Mouse (Mus musculus) gastrocnemius, postnatal 36 days (tissue): ENCODE measurements around the gene Cbx7. TPM values are rescaled to one million over a fixed set of nuclear protein-coding genes. Genes with fewer than 3 reads are reported as not detected.

Experiments used
- DNase-seq, 2 experiments: peaks; one replicate each; pipeline ENCODE4 v3.0.0; 2022
- intact Hi-C: fragments of 180-260 bp; cut with DNase I; formaldehyde crosslinking; loops from one replicate; pipeline ENCODE4 v1.15.1; 2025
- long read RNA-seq, 2 experiments: library from polyadenylated mRNA; stranded (forward); transcript quantifications; one replicate each; pipeline ENCODE4 v2.0.0; 2021
- total RNA-seq, 2 experiments: library from RNA; stranded (reverse); gene quantifications; 2 replicates each; pipeline ENCODE4 v1.2.3; 2021

Gene Cbx7
- 10 to 100 TPM; 10.8 to 16.8 TPM for total RNA-seq
- long read RNA-seq, experiment 1, partial matches to known transcripts, result 8 of 10 reads
- long read RNA-seq, experiment 1, other reads (novel, unspliced or antisense), result 2 of 10 reads
- long read RNA-seq, experiment 2, transcript Cbx7-203 (7 exons, 2,899 nt), result major isoform, 5 of 30 reads
- long read RNA-seq, experiment 2, partial matches to known transcripts, result 19 of 30 reads
- long read RNA-seq, experiment 2, other reads (novel, unspliced or antisense), result 3 of 30 reads

DNA sequence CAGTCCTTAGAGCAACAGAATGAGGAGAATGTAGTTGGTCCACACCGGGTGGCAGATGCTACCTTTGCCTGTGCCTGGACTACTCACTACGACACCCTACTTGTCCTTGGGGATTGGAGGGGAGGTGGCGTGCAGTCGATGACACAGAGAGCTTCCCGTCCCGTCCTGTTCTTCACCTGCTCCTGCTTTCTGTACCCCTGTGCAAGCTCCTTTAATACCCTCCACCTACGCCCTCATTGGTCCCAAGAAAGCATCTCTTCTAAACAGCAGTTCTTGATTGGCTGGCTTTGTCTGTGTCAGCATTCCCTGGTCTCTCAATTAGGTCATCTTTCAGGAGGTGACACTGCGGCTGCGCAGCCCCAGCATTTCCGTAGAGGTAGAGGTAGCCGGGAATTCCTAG, at the start of gene Cbx7:
Gene Cbx7, minus strand, starts transcription at position 180 of the 400 bp plus-strand sequence.
- intact Hi-C loops, result no loop called here
- no peak for DNase-seq

DNA sequence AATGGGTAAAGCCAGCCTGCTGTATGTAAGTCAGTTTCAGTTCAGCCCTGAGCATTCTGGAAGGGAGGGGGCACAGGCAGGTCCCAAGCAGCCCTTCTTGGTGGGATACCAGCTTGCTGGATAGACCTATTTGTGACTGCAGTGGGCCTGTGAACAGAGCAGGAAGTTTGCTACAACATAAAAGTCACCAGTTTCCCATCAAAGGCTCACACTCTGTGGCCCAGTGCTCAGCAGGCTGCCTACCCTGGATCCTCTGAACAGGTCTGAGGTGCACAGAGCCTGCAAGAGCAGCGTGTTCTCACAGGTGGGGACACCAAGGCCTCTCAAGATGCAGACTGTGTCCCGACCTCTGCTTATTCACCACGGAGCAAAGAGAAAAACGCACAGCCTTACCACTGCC, 49.6 kb upstream of the Cbx7 start:
- intact Hi-C loops, result no loop called here

DNA sequence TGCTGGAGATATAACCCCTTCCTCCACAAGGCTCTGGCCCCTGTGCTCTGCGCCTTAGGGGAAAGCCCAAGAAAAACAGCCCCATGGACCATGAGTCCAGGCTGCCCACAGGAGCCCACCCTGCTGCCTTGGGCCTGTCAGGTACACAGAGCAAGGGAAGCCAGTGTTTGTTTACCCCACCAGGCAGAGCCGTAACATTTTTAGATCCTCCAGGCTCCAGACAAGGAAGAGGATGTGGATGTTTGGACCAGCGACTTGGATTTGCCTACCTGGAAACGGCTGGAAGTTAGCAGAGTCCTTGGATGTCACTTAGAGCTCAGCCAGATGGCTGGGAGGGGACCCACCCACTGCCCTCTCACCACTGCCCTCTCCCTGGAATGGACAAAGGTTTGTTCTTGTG, 48.7 kb upstream of the Cbx7 start:
- no peak for DNase-seq
- intact Hi-C loops, result no loop called here

More for the DNA sequence above, 49.6 kb upstream of the Cbx7 start:
- DNase-seq, result no peak

DNA sequence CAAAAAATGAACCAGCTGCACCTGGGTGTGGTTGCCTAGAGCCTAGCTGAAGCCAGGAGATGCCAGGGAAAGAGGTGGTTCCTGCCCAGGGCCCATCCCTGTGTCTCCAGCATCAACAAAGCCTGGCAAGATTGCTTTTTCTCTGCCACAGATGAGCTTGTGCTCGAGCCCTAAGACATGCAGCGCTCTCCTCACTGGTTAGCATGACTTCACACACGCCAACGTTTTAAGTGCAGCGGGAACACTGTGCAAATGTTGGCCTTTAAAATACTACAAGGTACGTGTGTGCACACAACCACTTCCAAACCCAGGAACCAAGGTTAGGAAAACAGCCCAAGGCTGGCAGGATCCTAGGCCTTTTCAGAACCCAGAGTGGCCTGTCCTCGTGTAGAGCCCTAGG, 48.3 kb upstream of the Cbx7 start:
- intact Hi-C loops, result no loop called here
- DNase-seq, result no peak

DNA sequence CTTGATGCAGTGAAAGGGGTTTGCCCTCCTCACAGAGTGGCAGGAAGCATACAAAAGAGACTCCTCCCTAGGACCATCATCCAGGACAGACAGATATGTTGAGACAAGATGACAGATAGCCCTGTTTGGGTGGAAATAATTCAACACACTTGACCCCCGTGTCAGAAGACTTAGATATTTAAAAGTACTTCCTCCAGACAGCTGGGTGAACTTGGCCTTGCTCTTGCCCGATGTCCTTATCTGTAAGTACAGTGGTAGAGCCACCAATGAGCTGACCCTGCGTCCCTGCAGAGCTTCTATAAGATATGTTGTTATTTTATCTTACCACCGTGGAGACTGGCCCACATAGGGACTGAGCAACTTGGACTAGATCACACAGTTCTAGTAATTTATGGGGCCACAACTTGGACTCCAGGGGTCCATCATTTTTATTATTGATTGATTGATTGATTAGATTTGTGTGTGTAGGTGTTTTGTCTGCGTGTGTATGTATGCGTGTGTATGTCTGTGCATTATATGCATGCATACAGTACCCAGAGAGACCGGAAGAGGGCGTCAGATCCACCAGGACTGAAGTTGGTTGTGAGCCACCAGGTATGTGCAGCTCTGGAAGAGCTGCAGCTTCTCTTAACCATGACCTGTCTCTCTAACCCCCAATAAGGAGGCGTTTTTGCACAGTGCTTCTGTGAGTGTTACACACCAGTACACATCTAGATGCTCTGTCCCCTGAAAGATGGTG, 45.8 kb upstream of the Cbx7 start:
- intact Hi-C loops, result no loop called here

DNA sequence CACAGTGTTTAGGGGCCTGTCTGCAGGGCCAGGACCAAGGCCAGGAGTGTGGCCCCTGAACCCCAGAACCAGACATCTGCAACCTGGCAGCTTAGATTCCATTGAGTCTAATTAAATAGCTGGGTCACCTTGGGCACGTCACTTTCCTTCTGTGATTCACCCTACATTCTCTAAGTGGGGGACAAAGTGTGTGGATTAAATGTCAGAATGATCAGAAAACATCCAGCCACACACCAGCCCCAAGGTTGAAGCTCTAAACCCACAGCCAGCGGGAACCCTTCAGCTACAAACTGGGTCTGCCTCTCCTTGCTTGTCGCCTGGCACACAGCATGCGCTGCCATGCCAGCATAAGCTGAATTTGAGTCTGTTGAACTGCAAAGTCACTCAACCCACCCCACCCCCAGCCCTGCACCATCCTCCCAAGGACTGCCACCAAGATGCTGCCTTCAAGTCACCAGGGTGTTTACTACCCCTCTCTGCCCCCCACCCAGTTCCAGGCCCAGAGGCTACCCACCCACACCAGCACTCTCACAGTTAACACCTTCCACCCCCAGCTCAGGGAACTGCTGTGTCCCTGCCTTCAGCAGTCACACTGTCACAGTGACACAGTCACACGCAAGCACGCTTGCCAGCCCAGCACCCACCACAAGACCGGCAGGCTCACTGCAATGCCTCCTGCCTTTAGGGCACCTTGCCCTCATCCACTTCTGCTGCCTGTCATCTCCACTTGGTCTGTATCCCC, 44.5 kb upstream of the Cbx7 start:
- intact Hi-C loops, result no loop called here
- no peak for DNase-seq

More for the DNA sequence above, 45.8 kb upstream of the Cbx7 start:
- DNase-seq, result no peak

DNA sequence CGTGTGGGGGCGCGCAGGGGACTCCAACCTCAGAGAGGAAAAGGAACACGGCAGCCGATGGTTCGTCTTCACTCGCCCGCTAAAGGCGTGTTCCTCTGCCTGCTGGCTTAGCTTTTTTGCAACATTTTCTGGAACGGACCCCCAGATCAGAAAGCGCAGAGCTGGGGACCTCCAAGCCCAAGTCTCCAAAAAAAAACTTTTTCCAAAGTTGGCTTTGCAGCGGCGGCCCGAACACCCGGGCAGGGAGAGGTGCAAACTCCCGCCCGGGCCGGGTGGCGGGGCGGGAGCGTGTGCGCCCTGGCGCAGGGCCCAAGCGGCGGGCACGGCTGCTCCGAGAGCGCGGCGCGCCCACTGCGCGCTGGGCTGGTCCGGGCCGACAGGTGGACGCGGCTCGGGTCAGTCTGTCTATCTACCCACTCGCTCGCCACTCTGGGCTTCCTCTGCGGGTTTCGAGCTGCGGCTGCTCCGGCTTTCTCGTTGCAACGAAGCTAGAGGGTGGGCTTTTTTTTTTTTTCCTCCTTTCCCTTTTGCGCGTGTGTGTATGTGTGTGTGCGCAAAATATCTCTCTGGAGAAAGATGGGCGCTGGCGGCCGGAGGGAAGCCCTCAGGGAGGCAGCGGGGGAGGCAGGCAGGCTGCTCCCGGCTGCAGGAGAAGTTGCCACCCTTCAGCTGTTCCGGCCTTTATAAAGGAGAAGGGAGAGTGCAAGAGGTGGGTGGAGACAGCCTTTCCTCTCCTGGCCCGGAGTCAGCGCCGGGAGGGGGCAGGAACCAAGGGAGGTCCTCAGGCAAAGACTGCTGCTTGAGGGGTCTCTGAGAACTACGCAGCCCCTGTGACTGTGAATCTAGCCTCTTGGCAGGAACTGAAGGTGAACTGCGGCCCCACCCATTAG, 43.6 kb upstream of the Cbx7 start, which contains the start of gene Pdgfb:
Gene Pdgfb, minus strand, starts transcription at position 657 of the 890 bp plus-strand sequence.
- intact Hi-C loops, result loop anchor here (5.0 kb wide), 2 partner anchors 38 to 53 kb away; no protein-coding TSS in a partner anchor
- peak; percentile 55 to 58 for DNase-seq

DNA sequence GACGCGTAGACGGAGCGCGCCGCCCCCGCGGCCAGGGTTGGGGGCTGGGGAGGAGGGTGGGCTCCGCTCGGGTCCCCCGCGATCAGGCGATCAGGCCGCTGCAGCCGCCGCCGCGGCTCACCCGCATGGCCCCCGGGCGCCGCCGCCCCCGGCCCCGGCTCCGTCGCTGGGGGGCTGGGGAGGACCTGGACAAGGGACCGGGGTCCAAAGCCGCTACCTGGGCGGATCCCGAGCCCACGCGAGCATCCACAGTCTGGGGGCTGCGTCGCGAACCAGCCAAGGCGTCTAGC, 43.1 kb upstream of the Cbx7 start:
- DNase-seq, result no peak
- intact Hi-C loops, result loop anchor here (5.0 kb wide), 2 partner anchors 38 to 53 kb away; no protein-coding TSS in a partner anchor

DNA sequence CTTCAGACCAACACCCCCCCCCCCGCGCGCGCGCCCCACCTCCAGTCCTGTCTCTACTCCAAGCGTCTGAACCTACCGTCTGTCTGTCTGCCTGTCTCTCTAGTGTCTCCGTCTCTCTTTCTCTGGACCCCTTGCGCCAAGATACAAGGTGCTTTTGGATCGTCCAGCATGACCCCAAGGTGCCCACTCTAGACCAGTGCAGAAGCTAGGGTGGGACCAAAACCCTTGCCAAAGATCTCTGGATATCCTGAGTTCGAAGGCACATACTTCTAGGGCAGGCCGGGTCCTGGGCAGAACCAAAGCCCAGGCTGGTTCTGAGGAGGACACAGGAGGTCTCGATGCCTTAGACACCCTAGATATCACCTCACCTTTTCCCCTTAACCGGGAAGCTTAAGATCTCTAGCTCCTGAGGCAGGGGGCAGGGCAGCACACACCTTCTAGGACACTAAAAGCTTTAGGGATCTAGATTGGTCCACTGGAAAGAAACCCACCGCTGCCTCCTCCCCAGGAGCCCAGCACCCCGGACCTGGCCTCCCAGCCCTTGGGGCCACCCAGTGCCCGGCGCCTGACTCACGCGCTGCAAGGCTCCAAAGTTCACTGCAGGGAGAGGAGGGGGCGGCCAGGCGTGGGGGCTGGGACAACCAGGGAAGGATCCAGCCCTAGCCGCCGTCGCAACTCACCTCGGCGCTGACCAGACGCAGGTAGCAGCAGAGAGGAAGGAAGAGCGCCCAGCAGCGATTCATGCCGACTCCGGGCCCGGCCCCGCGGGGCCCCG, 42.5 kb upstream of the Cbx7 start:
- no peak for DNase-seq
- intact Hi-C loops, result loop anchor here (5.0 kb wide), 2 partner anchors 39 to 54 kb away; no protein-coding TSS in a partner anchor

DNA sequence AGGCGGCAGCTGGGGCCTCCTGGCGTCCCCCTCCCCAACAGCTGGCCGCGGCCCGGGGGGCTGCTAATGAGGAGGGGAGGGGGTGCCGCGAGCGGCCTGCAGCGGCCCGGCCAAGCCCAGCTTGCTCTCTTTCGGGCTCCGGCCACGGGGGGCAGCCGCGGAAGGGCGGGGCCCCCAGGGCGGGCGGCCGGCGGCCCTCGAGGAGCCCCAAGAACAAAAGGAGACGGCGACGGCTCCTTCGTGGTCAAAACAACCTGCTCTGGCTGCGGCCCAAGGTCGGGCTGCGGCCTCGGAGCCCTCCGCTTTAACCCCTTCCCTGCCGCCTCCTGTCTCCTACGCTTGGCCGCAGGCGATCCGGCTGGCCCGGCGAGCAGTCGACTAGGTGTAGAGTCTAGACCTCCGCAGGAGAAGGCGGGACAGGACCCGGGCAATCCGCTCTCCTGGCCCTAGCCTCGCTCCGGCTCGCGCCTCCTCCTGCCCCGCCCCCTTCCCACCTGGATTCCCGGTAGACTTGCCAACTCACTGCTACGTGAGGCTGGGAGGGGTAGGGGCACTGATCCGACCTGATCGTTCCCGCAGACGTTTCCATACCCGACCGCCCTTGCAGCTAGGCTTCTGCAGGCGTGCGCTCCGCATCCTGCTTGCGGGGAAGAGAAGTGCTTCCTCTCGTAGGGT, 41.7 kb upstream of the Cbx7 start:
- peak in 1 of 2 experiments; percentile 55 for DNase-seq
- intact Hi-C loops, result loop anchor here (5.0 kb wide), 2 partner anchors 40 to 55 kb away; no protein-coding TSS in a partner anchor

DNA sequence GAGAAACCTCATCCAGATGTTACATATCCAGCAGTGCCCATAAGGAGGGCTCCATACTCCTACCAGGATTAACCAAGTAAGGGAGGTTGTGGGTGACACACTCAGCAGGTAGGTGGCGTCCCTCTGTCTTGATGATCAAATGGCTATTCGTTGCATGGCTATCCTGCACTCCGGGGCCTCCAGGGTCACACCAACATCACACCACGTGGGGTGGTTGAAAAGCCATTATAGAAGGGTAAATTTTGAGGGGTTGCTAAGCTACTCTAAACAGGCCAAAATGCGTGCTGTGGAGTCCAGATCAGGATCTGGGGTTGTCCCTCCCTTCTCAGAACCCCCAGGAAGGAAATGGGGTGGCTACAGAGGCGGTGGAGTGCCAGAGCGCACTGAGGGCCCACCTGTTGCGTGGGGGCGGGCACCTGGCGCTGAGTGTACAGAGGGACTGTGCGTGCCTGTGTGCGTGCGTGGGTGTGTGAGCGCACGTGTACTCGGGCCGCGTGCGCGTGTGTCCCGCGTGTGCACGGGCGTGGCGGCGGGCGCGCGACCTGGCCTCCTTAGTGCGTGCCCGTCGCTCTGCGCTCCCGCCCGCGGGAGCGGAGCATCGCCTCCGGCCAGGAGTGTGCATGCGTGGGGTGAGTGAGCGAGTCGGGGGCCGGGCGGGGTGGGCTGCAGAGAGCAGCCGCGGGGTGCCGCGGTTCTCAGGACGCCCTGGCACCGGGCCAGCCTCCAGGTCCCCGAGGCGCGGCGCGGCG, 41.0 kb upstream of the Cbx7 start:
- DNase-seq, result no peak
- intact Hi-C loops, result loop anchor here (5.0 kb wide), 2 partner anchors 40 to 55 kb away; no protein-coding TSS in a partner anchor

DNA sequence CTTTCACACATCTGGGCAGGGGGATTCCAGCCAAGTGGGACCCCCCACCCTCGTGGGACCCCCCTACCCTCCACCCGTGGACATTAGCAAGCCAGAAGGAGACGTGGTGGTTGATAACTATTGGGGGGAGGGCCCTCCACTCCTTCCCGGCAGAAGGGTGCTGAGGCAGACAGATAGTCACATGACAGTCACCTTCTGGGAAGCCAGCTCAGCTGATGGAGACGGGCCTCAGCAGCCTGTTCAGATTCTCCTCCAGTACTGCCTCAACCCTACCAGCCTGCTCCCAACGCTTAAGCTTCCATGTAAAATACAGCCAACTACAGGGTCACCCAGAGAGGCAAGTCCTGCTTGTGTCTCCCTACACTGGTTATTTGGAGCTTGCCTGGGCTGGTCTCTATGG, 40.3 kb upstream of the Cbx7 start:
- intact Hi-C loops, result loop anchor here (5.0 kb wide), 2 partner anchors 41 to 56 kb away; no protein-coding TSS in a partner anchor
- DNase-seq, result no peak

DNA sequence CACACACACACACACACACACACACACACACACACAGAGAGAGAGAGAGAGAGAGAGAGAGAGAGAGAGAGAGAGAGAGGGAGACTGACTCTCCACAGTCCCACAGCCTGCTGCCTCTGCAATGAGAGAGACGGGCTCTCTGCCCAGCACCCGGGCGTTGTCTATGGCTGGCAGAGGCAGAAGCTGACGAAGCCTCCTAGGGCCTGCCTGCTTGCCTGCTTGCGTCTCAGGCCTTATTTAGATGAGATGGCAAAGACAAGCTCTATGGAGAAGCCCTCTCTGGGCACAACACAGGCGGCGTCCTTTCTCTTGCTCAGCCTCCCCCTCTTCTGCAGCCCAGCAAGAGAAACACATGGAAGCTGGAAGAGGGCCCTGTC, 39.3 kb upstream of the Cbx7 start:
- peak; percentile 51 to 53 for DNase-seq
- intact Hi-C loops, result loop anchor here (5.0 kb wide), 2 partner anchors 42 to 57 kb away; no protein-coding TSS in a partner anchor

DNA sequence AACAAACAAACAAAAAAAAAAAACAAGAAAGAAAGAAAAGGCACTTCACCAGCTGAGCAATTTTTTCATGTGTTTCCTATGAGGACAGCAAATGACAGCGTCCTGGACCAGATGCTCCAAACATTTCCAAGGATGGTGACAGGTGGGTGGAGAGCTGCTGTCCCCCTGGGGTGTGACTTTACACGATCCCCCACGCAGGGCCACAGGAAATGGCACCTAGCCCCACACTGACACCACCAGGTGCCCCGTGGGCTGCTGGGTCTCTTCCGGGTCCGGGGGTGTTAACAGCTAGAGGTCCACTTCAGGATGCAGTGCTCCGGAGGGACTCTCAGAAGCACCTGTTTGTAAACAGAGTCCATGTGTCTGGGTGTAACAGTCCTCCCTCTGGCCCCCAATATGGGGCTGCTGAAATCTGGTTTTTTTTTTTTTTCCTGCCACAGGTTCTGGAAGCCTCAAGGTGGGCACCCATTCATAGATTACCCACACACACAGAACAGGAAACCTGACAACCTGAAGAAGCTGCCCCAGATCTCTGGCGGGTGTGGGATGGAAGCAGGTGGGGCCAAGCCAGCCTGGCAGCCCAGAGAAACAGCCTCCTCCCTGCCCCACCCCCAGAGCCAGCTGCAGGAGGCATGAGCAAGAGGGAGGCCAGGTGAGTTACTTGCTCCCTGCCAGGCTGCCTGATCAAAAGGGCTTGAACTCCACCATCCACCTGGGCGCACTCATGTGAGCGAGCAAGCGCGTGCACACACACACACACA, 38.7 kb upstream of the Cbx7 start:
- intact Hi-C loops, result loop anchor here (5.0 kb wide), 2 partner anchors 43 to 58 kb away; no protein-coding TSS in a partner anchor
- no peak for DNase-seq

DNA sequence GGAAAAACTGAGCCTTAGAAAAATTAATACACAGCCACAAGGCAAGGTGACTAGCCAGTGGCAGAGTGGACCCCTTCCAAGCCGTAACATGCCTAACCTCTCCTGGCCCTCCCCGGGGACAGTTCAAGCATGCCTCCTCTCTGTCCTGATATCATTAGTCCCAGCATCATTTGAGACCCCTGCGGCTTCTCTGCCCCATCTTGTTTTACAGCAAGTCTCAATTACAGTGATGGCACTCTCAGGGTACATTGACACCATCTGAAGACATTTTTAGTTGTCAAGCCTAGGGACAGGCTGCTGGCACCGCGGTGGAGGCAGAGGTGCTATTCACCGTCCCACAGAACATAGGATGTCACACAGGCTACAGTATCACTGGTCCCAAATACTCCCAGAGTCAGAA, 37.5 kb upstream of the Cbx7 start:
- intact Hi-C loops, result no loop called here
- DNase-seq, result no peak

DNA sequence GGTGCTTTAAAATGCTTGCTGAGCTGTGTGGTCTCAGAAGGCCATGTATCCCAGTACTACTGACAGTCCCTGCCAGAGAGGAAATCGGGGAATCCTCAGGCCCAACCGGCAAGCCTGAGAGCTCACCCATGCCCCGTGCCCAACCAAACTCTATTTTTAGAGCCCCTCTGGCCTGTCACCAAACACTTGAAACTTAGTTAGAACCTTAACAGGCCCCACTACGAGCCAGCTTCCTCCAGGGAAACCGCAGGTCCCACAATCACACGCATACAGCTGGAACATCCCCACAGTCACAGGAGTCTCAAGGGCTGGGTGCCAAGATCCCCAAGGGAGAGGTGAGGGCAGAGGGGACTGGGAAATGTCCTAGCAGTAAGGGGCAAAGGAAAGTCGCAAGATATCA, 35.2 kb upstream of the Cbx7 start:
- intact Hi-C loops, result no loop called here
- DNase-seq, result no peak

DNA sequence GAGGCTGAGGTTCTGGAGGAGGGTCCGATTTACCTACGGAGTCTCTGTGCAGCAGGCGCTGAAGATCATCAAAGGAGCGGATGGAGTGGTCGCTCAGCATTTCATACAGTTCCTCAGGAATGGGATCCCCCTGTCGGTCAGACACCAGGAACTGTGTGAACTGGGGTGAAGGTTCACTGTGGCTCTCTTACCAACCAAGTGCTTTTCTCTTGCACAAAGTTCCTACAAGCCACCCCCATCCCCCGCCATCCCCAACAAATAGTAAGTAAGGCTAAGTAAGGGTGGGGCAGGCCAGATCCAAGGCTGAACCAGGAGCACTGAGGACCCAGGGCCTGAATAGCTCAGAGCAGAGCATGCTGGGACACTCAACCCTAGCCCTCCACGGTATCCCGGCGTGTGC, 34.5 kb upstream of the Cbx7 start:
- intact Hi-C loops, result no loop called here
- no peak for DNase-seq
